Mouse (Mus musculus): Measurements from ENCODE around the gene Avil.

DNA sequence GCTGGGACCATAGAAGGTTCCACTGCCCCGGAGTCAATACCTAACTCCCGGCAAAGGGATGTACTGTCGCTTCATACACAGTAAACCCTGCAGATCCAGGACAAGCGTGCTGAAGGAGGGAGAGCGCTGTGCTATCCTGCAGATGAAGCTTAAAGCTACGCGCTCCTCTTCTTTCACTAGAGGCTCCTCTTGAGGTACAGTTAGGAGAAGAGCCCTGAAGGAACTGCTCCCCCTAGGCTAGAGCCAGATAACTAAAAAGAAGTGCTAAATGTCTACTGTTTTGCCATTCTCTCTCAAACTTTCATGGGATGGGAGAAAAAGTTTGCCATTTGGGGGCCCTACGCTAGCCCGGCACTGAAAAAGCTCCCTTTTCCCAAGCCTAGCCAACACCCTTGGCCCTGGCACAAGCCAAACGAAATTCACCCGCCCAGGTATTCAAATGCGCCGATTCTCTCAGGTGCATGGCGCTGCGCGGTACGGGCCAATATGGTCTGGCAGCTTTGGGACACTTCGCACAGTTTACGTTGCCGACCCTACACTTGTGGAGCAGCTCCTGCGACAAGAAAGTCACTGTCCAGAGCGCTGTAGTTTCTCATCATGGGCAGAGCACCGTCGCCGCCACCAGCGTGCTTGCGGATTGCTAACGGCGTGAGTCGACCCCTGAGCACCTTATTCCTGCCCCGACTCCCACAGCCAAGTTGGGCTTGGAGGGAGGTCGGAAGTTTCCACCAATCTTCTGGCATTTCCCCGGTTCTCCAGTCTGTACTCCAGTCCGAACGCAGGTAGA, 48.3 kb downstream of the Avil start:
- TF ChIP-seq MAX (IDR thresholded peaks at IDR 0.05) = no peak
- TF ChIP-seq CTCF (IDR thresholded peaks at IDR 0.05; ENCODE audit: control insufficient read depth, insufficient read depth, insufficient read length) = no peak
- no peak for TF ChIP-seq USF1 (IDR thresholded peaks at IDR 0.05; ENCODE audit: low read depth)
- no peak for TF ChIP-seq CEBPB (IDR thresholded peaks at IDR 0.05; ENCODE audit: low read depth)
- no peak for TF ChIP-seq MYOG (IDR thresholded peaks at IDR 0.05; ENCODE audit: control insufficient read depth, extremely low read depth, insufficient read length)
- no peak for TF ChIP-seq MYOD1 (IDR thresholded peaks at IDR 0.05; ENCODE audit: control insufficient read depth, insufficient read length, low read depth)
- TF ChIP-seq FOSL1 (IDR thresholded peaks at IDR 0.05; ENCODE audit: insufficient read depth, low read length, poor library complexity, severe bottlenecking) = no peak

Data from C2C12 (cell line).